Mouse (Mus musculus): ENCODE data around the gene Gmppa.

- TF ChIP-seq CTCF (IDR thresholded peaks at IDR 0.05; ENCODE audit: low read depth, low read length): no peak
- no peak for TF ChIP-seq POLR2A (IDR thresholded peaks at IDR 0.05; ENCODE audit: extremely low read depth, insufficient read depth, low read length)
Measured at GRCm38 (mm10) chr1:75462636-75463035, 26.9 kb downstream of the Gmppa start.
